Mouse (Mus musculus): ENCODE measurements around the gene Porcn. TPM values are rescaled to one million over a fixed set of nuclear protein-coding genes. Genes with fewer than 3 reads are reported as not detected.

Gene Porcn
- total and polyA plus RNA-seq, 3 experiments: 0.64 TPM; not detected in 2

DNA sequence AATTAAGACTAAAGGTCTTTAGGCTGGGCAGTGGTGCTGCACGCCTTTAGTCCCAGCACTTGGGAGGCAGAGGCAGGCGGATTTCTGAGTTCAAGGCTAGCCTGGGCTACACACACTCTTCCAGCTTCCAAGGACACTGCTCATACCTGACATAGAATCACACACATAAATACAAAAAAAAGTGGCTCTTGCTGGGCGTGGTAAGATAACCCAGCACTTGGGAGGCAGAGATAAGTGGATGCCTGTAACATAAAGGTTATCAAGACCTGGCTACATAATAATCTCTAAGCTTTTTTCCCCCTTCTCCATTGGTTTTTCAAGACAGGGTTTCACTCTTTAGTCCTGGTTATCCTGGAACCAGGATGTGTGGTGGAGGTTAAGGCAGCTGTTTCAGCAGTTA lies 27.3 kb upstream of the Porcn start:
- in situ Hi-C loops (cut with MboI; ENCODE audit: low pct_ligation_motif_present, low pct_unique_long_range_greater_than_20kb, low sequenced_read_pairs) (no loop called here), dilution Hi-C loops (cut with MboI; ENCODE audit: extremely low pct_ligation_motif_present, extremely low pct_unique_long_range_greater_than_20kb, low sequenced_read_pairs) (no loop called here)
- Histone ChIP-seq H3K9me3 (replicated peaks; ENCODE audit: low read length) (no peaks in the 10 kb centered on the region), H3K4me1 (ENCODE audit: control insufficient read depth in 1 of 2, insufficient read depth in 2 of 2) (no peaks in the 10 kb centered on the region), H3K9ac (ENCODE audit: insufficient read depth, low read depth) (no peak overlapping the region), H3K79me2 (replicated peaks; ENCODE audit: control insufficient read depth, extremely low read depth, insufficient read depth, poor library complexity, severe bottlenecking) (no peaks in the 10 kb centered on the region), H3K27me3 (replicated peaks) (no peaks in the 10 kb centered on the region), H3K4me3 (replicated peaks in 1 of 3; ENCODE audit: low read depth in 2 of 3, low read length in 2 of 3, poor library complexity in 1 of 3) (no peak overlapping the region), H3K27ac (ENCODE audit: insufficient read depth, low read depth) (no peak overlapping the region), H3K4me2 (ENCODE audit: insufficient read depth, low read depth, poor library complexity, severe bottlenecking) (no peak overlapping the region), H3K36me3 (replicated peaks in 1 of 2; ENCODE audit: control insufficient read depth in 1 of 2, insufficient read depth in 1 of 2, low read length in 1 of 2) (peaks cover 0 to under 1% of the 10 kb centered on the region in 2 experiments)
- DNase-seq (ENCODE audit: extremely low read depth): no peak
- TF ChIP-seq ZMIZ1 (IDR thresholded peaks at IDR 0.05; ENCODE audit: low read depth, low read length): no peak

DNA sequence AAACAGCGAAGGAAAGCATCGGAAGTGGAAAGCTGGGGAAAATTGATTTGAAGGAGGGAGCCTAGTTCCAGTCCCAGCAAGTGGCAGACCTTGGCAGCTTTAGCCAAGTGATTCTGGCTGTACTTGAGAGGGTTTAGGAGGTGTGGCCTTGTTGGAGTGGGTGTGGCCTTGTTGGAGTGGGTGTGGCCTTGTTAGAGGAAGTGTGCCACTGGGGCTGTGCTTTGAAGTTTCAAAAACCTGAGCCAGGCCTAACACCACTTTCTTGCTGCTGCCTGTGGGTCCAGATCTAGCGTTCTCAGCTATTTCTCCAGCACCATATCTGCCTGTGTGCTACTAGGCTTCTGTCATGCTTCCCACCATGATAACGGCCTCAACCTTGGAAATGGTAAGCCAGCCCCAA lies 23.9 kb upstream of the Porcn start:
- DNase-seq (ENCODE audit: extremely low read depth): peak; percentile 28
- TF ChIP-seq HCFC1 (IDR thresholded peaks at IDR 0.05; ENCODE audit: low read depth, low read length) (no peak), JUN (IDR thresholded peaks at IDR 0.05; ENCODE audit: insufficient read depth, low read depth, low read length) (no peak), ELF1 (IDR thresholded peaks at IDR 0.05; ENCODE audit: low read depth, low read length) (no peak), CHD1 (IDR thresholded peaks at IDR 0.05; ENCODE audit: low read depth, low read length) (no peak), CTCF (conservative IDR thresholded peaks at IDR 0.05 in 1 of 2, IDR thresholded peaks at IDR 0.05 in 1 of 2; ENCODE audit: low read depth in 2 of 2, low read length in 2 of 2) (no peak)
- no peak overlapping the region for H3K4me2 ChIP-seq (ENCODE audit: insufficient read depth, low read depth, poor library complexity, severe bottlenecking)
- H3K9ac ChIP-seq (ENCODE audit: insufficient read depth, low read depth): no peak overlapping the region
- H3K79me2 ChIP-seq (replicated peaks; ENCODE audit: control insufficient read depth, extremely low read depth, insufficient read depth, poor library complexity, severe bottlenecking): no peaks in the 10 kb centered on the region
- H3K4me3 ChIP-seq (replicated peaks in 1 of 3; ENCODE audit: low read depth in 2 of 3, low read length in 2 of 3, poor library complexity in 1 of 3): no peak overlapping the region
- H3K9me3 ChIP-seq (replicated peaks; ENCODE audit: low read length): no peaks in the 10 kb centered on the region
- in situ Hi-C loops (cut with MboI; ENCODE audit: low pct_ligation_motif_present, low pct_unique_long_range_greater_than_20kb, low sequenced_read_pairs): no loop called here
- no peaks in the 10 kb centered on the region for H3K4me1 ChIP-seq (ENCODE audit: control insufficient read depth in 1 of 2, insufficient read depth in 2 of 2)
- dilution Hi-C loops (cut with MboI; ENCODE audit: extremely low pct_ligation_motif_present, extremely low pct_unique_long_range_greater_than_20kb, low sequenced_read_pairs): no loop called here
- H3K27me3 ChIP-seq (replicated peaks): no peaks in the 10 kb centered on the region
- no peak overlapping the region for H3K27ac ChIP-seq (ENCODE audit: insufficient read depth, low read depth)
- no peaks in the 10 kb centered on the region for H3K36me3 ChIP-seq (replicated peaks in 1 of 2; ENCODE audit: control insufficient read depth in 1 of 2, insufficient read depth in 1 of 2, low read length in 1 of 2)

DNA sequence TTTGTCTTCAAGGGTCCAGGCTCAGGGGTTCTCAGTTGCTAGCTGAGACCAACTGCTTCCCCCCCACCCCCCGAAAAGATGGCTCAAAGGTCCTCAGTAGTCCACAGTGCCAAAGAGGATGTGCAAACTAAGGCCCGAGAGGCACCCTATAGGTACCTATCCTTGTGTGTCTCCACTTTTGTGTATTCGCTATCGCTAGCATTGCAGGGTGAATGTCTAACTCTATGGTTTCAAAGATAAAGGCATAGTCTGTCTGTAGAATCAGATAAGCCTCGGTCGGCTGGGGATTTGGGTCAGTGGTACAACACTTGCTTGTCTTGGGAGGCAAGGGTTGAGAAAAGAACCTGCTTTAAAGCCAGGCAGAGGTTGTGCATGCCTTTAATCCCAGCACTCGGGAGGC lies 17.1 kb upstream of the Porcn start:
- DNase-seq (ENCODE audit: extremely low read depth): no peak
- Histone ChIP-seq H3K9ac (ENCODE audit: insufficient read depth, low read depth) (no peak overlapping the region), H3K36me3 (replicated peaks in 1 of 2; ENCODE audit: control insufficient read depth in 1 of 2, insufficient read depth in 1 of 2, low read length in 1 of 2) (no peaks in the 10 kb centered on the region), H3K4me3 (replicated peaks in 1 of 3; ENCODE audit: low read depth in 2 of 3, low read length in 2 of 3, poor library complexity in 1 of 3) (no peak overlapping the region), H3K4me2 (ENCODE audit: insufficient read depth, low read depth, poor library complexity, severe bottlenecking) (no peak overlapping the region), H3K79me2 (replicated peaks; ENCODE audit: control insufficient read depth, extremely low read depth, insufficient read depth, poor library complexity, severe bottlenecking) (no peaks in the 10 kb centered on the region), H3K4me1 (ENCODE audit: control insufficient read depth in 1 of 2, insufficient read depth in 2 of 2) (peaks cover 0 to 10% of the 10 kb centered on the region in 2 experiments), H3K9me3 (replicated peaks; ENCODE audit: low read length) (no peaks in the 10 kb centered on the region), H3K27me3 (replicated peaks) (no peaks in the 10 kb centered on the region), H3K27ac (ENCODE audit: insufficient read depth, low read depth) (no peak overlapping the region)
- TF ChIP-seq TCF12 (IDR thresholded peaks at IDR 0.05; ENCODE audit: low read depth, low read length): no peak
- TF ChIP-seq TBP (conservative IDR thresholded peaks at IDR 0.05; ENCODE audit: low read depth, low read length): no peak
- TF ChIP-seq CTCF (conservative IDR thresholded peaks at IDR 0.05 in 1 of 2, IDR thresholded peaks at IDR 0.05 in 1 of 2; ENCODE audit: low read depth in 2 of 2, low read length in 2 of 2): no peak
- no peak for TF ChIP-seq BHLHE40 (IDR thresholded peaks at IDR 0.05; ENCODE audit: low read depth, low read length)
- TF ChIP-seq RAD21 (IDR thresholded peaks at IDR 0.05; ENCODE audit: low read depth, low read length): no peak
- TF ChIP-seq ZNF384 (IDR thresholded peaks at IDR 0.05; ENCODE audit: low read depth, low read length): no peak
- no peak for TF ChIP-seq MAFK (IDR thresholded peaks at IDR 0.05; ENCODE audit: insufficient replicate concordance, low read length)
- no peak for TF ChIP-seq ELF1 (IDR thresholded peaks at IDR 0.05; ENCODE audit: low read depth, low read length)
- no peak for TF ChIP-seq JUND (conservative IDR thresholded peaks at IDR 0.05; ENCODE audit: low read depth, low read length)
- no peak for TF ChIP-seq NELFE (IDR thresholded peaks at IDR 0.05; ENCODE audit: low read depth, low read length)
- in situ Hi-C loops (cut with MboI; ENCODE audit: low pct_ligation_motif_present, low pct_unique_long_range_greater_than_20kb, low sequenced_read_pairs) (no loop called here), dilution Hi-C loops (cut with MboI; ENCODE audit: extremely low pct_ligation_motif_present, extremely low pct_unique_long_range_greater_than_20kb, low sequenced_read_pairs) (no loop called here)

All from CH12.LX (cell line).